Mouse (Mus musculus) limb, embryonic 13.5 days (tissue): ENCODE measurements around the gene Kif21a. TPM values are rescaled to one million over a fixed set of nuclear protein-coding genes. Genes with fewer than 3 reads are reported as not detected.

Experiments used
- polyA plus RNA-seq: library from polyadenylated mRNA; unstranded; fragments of >200 nt; fragmentation: Nextera tagmentation; extraction: Ambion mirVana; gene quantifications from 2 replicates; pipeline ENCODE4 v1.2.1, GENCODE M21; 2015

The Kif21a gene
- polyA plus RNA-seq, 1 experiment from 2014 or later = 7.3 TPM

Other genes with a start within 250 kb of the Kif21a start
- 3.3 and 4.0 TPM in 2 replicates for gene Abcd2, start 141.9 kb upstream of the Kif21a start, polyA plus RNA-seq
- gene CN725425, start 149.5 kb upstream of the Kif21a start, polyA plus RNA-seq = not detected in 2 replicates